Mouse (Mus musculus) bone marrow macrophage, adult 2 months (primary cell): Measurements from ENCODE around the gene Slc16a9.

Experiments used
- CTCF ChIP-seq: IDR thresholded peaks from 2 replicates; pipeline ENCODE4 v1.5.1; 2012; ENCODE audit warnings: low read depth, mild to moderate bottlenecking, low read length, moderate library complexity
- POLR2A ChIP-seq: IDR thresholded peaks from 2 replicates; pipeline ENCODE4 v1.6.1; 2012; ENCODE audit warnings: mild to moderate bottlenecking, low read depth, low read length, borderline replicate concordance

- TF ChIP-seq POLR2A (no peak), CTCF (no peak)
These were observed 49.1 kb upstream of the Slc16a9 start for GRCm38 (mm10) chr10:70195786-70196185.
